Mouse (Mus musculus) cerebellum, postnatal 25 days (tissue): ENCODE results near the gene Rbmy.
"Not testable (repeated sequence)": the region's sequence is repeated elsewhere in the genome, so short reads cannot be mapped to it uniquely, and the experiment has no call there.

Experiments used
- DNase-seq, 2 experiments: peaks; one replicate each; pipeline ENCODE4 v3.0.0; 2021; ENCODE audit warnings: mixed read lengths in 2 of 2

Gene Rbmy

DNA sequence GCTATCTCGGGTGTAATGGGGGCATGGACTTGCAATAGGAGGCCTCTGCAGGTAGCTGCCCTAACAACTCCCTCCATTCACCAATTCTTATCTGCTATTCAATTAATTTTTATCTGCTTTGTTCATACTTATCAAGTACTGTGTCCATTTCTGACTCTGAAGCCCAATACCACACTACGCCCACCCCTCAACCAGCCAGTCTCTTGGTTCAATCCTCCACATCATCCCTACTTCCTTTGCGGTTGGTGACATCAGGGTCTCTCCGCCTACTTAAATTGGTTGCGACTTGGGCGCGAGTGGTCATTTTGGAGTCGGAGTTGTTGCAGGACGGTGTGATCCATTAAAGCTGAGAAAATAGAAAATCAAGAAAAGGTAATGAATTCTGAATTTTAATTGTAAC, at the start of gene Rbmy, which contains the start of gene Gm10256:
TSS of gene Rbmy (plus strand) at position 301 of the 400 bp plus-strand sequence.
TSS of gene Gm10256 (plus strand) at position 320 of the 400 bp plus-strand sequence.
- not testable (repeated sequence) for DNase-seq

GRCm38 (mm10) chrY:2796105-2796504, 34.4 kb upstream of the Rbmy start, which contains the start of gene Gm4064:
Gm4064 (minus strand) TSS chrY:2796205.
- DNase-seq: not testable (repeated sequence)
